Mouse (Mus musculus) kidney, postnatal 0 days (tissue): Measurements from ENCODE around the gene Arl9. TPM values are rescaled to one million over a fixed set of nuclear protein-coding genes. Genes with fewer than 3 reads are reported as not detected.
"Not testable (repeated sequence)": the region's sequence is repeated elsewhere in the genome, so short reads cannot be mapped to it uniquely, and the experiment has no call there.

Experiments
- ATAC-seq: fragments of 200-750 bp; cut with Nextera tagmentation; replicated peaks from 2 replicates; pipeline ENCODE4 v1.8.0; 2017; ENCODE audit warnings: low read depth, moderate number of reproducible peaks, moderate TSS enrichment, moderate library complexity; ENCODE audit not compliant: low FRiP score
- DNase-seq: peaks from one replicate; pipeline ENCODE4 v3.0.0-alpha.2; 2016; ENCODE audit warnings: low spot score
- H3K27ac ChIP-seq: fragments of 300-500 bp; sonication (generic); 2 replicates; pipeline ENCODE4 v1.5.1; 2014; ENCODE audit warnings: mild to moderate bottlenecking
- H3K27me3 ChIP-seq: fragments of 300-500 bp; sonication (generic); 2 replicates; pipeline ENCODE4 v1.6.1; 2014; ENCODE audit warnings: low read length, mixed read lengths; ENCODE audit not compliant: insufficient read depth
- H3K36me3 ChIP-seq: fragments of 300-500 bp; sonication (generic); 2 replicates; pipeline ENCODE4 v1.6.1; 2014; ENCODE audit warnings: low read length, mixed read lengths; ENCODE audit not compliant: insufficient read depth
- H3K4me1 ChIP-seq: fragments of 300-500 bp; sonication (generic); replicated peaks from 2 replicates; pipeline ENCODE4 v1.6.1; 2014; ENCODE audit warnings: antibody characterized with exemption, low read length, mixed read lengths; ENCODE audit not compliant: insufficient read depth
- H3K4me2 ChIP-seq: fragments of 300-500 bp; sonication (generic); 2 replicates; pipeline ENCODE4 v1.6.1; 2014; ENCODE audit warnings: mild to moderate bottlenecking, low read length, moderate library complexity, mixed read lengths
- H3K4me3 ChIP-seq: fragments of 300-500 bp; sonication (generic); replicated peaks from 2 replicates; pipeline ENCODE4 v1.5.1; 2014; ENCODE audit warnings: low read depth, low read length
- H3K9ac ChIP-seq: fragments of 300-500 bp; sonication (generic); 2 replicates; pipeline ENCODE4 v1.6.1; 2014; ENCODE audit warnings: low read depth, low read length
- H3K9me3 ChIP-seq: fragments of 300-500 bp; sonication (generic); replicated peaks from 2 replicates; pipeline ENCODE4 v1.6.1; 2016; ENCODE audit warnings: low read length, inconsistent platforms, mixed read lengths
- CTCF ChIP-seq: IDR thresholded peaks from 2 replicates; pipeline ENCODE4 v1.5.1; 2016; ENCODE audit warnings: antibody characterized with exemption, low read depth, mild to moderate bottlenecking, moderate library complexity
- WGBS: fragments of 180-500 bp; shearing (Covaris S2); extraction: QIAGEN DNeasy Blood & Tissue Kit; methylation state at CpG from one replicate; pipeline ENCODE4 v1.1.7; 2014; 5-methylcytosine and 5-hydroxymethylcytosine counted together
- polyA plus RNA-seq: library from polyadenylated mRNA; unstranded; fragments of >200 nt; fragmentation: Nextera tagmentation; extraction: Ambion mirVana; gene quantifications from 2 replicates; pipeline ENCODE4 v1.2.1, GENCODE M21; 2015

Gene Arl9
- polyA plus RNA-seq, 1 experiment from 2014 or later = not detected

DNA sequence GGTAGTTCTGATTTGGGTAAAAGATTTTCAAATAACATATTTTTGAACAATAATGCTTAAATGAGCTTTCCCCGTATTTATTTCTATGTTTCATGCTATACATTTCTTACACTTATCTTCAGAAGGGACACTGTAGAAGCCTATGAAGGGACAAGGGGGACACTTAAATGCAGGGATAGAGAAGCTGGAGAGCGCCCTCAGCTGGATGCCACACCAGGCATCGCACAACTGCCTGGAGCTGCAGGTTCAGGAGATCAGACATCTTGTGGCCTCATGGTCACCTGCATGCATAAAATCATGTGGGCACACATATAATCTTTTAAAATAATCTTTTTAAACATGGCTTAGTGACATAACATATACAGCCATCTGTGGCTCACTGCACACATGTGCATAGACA lies 39.2 kb upstream of the Arl9 start:
- no peak overlapping the region for H3K4me2 ChIP-seq
- TF ChIP-seq CTCF = peak; percentile 39; the same call in 1 of the 2 replicates
- H3K36me3 ChIP-seq = peaks cover 54% of the 10 kb centered on the region
- no peaks in the 10 kb centered on the region for H3K4me1 ChIP-seq
- DNase-seq = no peak
- WGBS = 95% methylated on average over 3 of the region's 3 CpGs
- H3K27me3 ChIP-seq = no peaks in the 10 kb centered on the region
- no peaks in the 10 kb centered on the region for H3K9me3 ChIP-seq
- no peak overlapping the region for H3K9ac ChIP-seq
- no peak for ATAC-seq
- no peak overlapping the region for H3K4me3 ChIP-seq
- H3K27ac ChIP-seq = no peak overlapping the region

DNA sequence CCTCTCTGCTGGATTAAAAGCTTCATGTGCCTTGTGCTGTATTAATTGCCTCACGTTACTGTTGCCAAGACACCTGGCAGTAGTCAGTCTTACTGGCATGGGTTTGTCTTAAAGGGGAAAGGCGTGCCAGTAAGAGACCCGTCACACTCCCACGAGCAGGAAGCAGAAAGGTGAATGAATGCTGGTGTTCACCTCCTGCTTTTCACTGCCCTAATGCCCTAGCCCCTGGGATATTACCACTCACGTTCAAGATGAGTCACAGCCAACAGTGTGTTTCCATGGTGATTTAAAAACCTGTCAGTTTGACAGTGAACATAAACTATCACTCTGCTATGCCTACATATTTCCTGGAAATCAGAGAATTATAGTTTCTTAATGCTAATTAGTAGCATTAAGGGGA lies 34.6 kb upstream of the Arl9 start:
- 43% methylated on average over 5 of the region's 5 CpGs for WGBS
- Histone ChIP-seq H3K4me3 (no peak overlapping the region), H3K36me3 (peaks cover 24% of the 10 kb centered on the region), H3K4me1 (0 out of 2 replicates have a peak, but pooled peaks cover 8% of the 10 kb centered on the region), H3K9ac (no peak overlapping the region), H3K27me3 (no peaks in the 10 kb centered on the region), H3K4me2 (no peak overlapping the region), H3K9me3 (no peaks in the 10 kb centered on the region), H3K27ac (peak overlapping the region; percentile 52; the same call in 1 of the 2 replicates)
- TF ChIP-seq CTCF = no peak
- DNase-seq (no peak), ATAC-seq (peak; percentile 82)

DNA sequence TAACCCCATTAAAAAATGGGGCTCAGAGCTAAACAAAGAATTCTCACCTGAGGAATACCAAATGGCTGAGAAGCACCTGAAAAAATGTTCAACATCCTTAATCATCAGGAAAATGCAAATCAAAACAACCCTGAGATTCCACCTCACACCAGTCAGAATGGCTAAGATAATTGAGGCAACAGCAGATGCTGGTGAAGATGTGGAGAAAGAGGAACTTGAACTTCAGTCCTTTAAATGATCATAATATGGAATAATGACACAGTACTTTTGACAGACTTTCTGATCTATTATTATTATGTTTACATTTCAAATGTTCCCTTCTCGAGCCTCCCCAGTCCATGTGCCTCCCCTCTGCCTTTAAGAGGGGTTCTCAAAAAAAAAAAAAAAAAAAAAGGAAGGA lies 32.7 kb upstream of the Arl9 start:
- H3K4me2 ChIP-seq, H3K27ac ChIP-seq, H3K4me3 ChIP-seq, H3K9me3 ChIP-seq, DNase-seq, H3K27me3 ChIP-seq, H3K9ac ChIP-seq, ATAC-seq: not testable (repeated sequence)
- Histone ChIP-seq H3K4me1 (peaks cover 13% of the 10 kb centered on the region; the same call in 1 of the 2 replicates), H3K36me3 (peaks cover 16% of the 10 kb centered on the region)
- 91% methylated on average over 1 of the region's 1 CpGs for WGBS

DNA sequence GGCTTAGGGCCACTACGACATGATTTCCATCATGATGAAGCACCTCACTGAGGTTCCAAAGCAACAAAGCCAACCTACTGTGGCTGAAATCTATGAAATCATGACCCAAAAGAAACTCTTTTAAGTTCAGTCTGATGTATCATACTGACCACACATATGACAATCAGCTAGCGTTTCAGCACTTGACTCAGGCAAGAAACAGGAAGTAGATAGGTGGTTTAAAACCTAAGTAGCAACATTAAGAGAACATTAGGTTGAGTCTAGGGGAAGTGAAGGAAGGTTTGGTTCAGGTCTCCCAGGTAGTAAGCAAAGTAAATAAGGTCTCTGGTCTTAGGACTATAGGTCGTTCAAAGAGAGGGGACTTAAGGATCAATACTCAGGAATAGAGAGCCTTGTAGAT lies 30.4 kb upstream of the Arl9 start:
- no peak for ATAC-seq
- H3K4me3 ChIP-seq = peak overlapping the region; percentile 87
- peak overlapping the region; percentile 86 for H3K9ac ChIP-seq
- H3K27ac ChIP-seq = no peak overlapping the region
- H3K36me3 ChIP-seq = peaks cover 8% of the 10 kb centered on the region; the same call in 1 of the 2 replicates
- 65% methylated on average over 3 of the region's 3 CpGs for WGBS
- H3K9me3 ChIP-seq = no peaks in the 10 kb centered on the region
- peaks cover 13% of the 10 kb centered on the region; the same call in 1 of the 2 replicates for H3K4me1 ChIP-seq
- TF ChIP-seq CTCF = no peak
- H3K27me3 ChIP-seq = no peaks in the 10 kb centered on the region
- peak overlapping the region; percentile 88 for H3K4me2 ChIP-seq
- no peak for DNase-seq

DNA sequence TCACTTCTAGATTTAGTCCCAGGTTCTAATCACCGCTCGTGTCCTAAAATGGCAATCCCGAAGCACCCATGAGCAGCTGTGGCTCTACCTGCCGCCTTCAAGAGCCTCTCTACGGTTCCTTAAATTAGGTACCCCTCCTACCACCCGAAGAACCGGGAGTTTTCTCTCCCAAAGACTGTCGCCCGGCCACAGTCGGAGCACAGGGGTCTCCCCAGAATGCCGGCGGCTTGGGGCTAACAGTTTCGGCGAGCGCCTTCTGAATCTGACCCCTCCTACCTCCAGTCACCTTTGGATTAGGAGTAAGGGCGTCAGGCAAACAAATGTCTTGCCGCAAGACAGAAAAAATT lies 29.7 kb upstream of the Arl9 start:
- Histone ChIP-seq H3K27ac (no peak overlapping the region; the same call in 1 of the 2 replicates), H3K4me3 (peak overlapping the region; percentile 87), H3K4me2 (peak overlapping the region; percentile 88), H3K9ac (peak overlapping the region; percentile 86), H3K27me3 (no peaks in the 10 kb centered on the region), H3K36me3 (peaks cover 5% of the 10 kb centered on the region; the same call in 1 of the 2 replicates), H3K4me1 (peaks cover 13% of the 10 kb centered on the region; the same call in 1 of the 2 replicates), H3K9me3 (no peaks in the 10 kb centered on the region)
- no peak for ATAC-seq
- WGBS = 1% methylated on average over 17 of the region's 17 CpGs
- no peak for DNase-seq
- no peak for TF ChIP-seq CTCF

DNA sequence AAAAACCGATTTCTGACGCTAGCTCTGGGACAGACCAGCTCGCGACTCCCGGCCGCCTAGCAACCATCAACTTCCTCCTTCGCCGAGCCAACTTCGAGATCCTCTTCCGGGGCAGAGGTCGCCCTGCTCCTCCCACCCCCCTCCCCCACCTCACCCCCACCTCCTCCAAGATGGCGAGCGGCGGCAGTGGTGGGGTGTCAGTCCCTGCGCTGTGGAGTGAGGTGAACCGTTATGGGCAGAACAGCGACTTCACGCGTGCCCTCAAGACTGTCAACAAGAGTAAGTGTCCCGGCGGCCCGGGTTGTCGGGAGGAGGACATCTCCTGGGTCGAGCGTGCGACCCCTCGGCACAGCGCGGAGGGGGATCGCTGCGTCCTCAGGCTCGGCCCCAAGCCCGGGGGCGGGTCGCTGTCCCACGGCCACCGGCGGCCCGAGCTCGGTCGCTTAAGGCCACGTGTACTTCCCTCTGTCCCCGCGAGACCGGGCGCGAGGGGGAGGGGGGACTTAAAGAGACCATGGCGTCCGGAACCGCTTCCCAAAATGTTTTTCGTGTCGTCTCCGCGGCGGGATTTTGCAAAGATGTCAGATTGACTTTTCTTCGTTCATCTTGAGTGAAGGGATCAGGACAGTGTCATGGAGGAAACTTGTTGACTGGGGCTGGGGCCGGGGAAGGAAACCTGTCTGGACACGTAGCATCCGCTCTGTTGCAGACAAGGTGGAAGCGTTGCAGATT lies 29.1 kb upstream of the Arl9 start, which contains the start of gene Srp72:
Srp72 (plus strand) TSS at position 130 of the 732 bp plus-strand sequence.
- H3K4me3 ChIP-seq = peak within 1 kb of the TSS; percentile 87
- peak within 1 kb of the TSS; percentile 94 for H3K27ac ChIP-seq
- H3K27me3 ChIP-seq = no peaks in the 10 kb centered on the region
- ATAC-seq = peak; percentile 94
- TF ChIP-seq CTCF = no peak
- peak within 1 kb of the TSS; percentile 88 for H3K4me2 ChIP-seq
- H3K9ac ChIP-seq = peak within 1 kb of the TSS; percentile 86
- peaks cover 11% of the 10 kb centered on the region; the same call in 1 of the 2 replicates for H3K36me3 ChIP-seq
- under 1% methylated on average over 58 of the region's 60 CpGs for WGBS
- peaks cover 13% of the 10 kb centered on the region; the same call in 1 of the 2 replicates for H3K4me1 ChIP-seq
- no peaks in the 10 kb centered on the region for H3K9me3 ChIP-seq
- DNase-seq = peak; percentile 95
